Mouse (Mus musculus): ENCODE results near the gene Olfr764-ps1. TPM values are rescaled to one million over a fixed set of nuclear protein-coding genes. Genes with fewer than 3 reads are reported as not detected.
"Not testable (repeated sequence)": the region's sequence is repeated elsewhere in the genome, so short reads cannot be mapped to it uniquely, and the experiment has no call there.

Gene Olfr764-ps1
- polyA plus RNA-seq, 1 experiment from 2014 or later: not detected

- not testable (repeated sequence) for H3K27ac ChIP-seq (replicated peaks; ENCODE audit: low read depth, low read length); H3K4me1 ChIP-seq (ENCODE audit: control insufficient read depth, insufficient read depth, low read length); H3K4me2 ChIP-seq (ENCODE audit: low read depth, severe bottlenecking); DNase-seq (ENCODE audit: low spot score); H3K9me3 ChIP-seq (ENCODE audit: control insufficient read depth, low read length); H3K36me3 ChIP-seq (ENCODE audit: control insufficient read depth, insufficient read depth, low read length); H3K9ac ChIP-seq (ENCODE audit: low read length); H3K27me3 ChIP-seq (ENCODE audit: control insufficient read depth, insufficient read depth, low read length); H3K4me3 ChIP-seq (ENCODE audit: low read depth, low read length)
- WGBS: 67% methylated on average over 1 of the region's 5 CpGs
- 0 out of 2 replicates have a peak, but pooled peaks have one; percentile 40 for ATAC-seq (ENCODE audit: insufficient number of reproducible peaks, low FRiP score, low TSS enrichment, low read depth)
Measured at GRCm38 (mm10) chr10:129011511-129011910, 28.2 kb downstream of the Olfr764-ps1 start.

- H3K4me1 ChIP-seq (ENCODE audit: control insufficient read depth, insufficient read depth, low read length): no peaks in the 10 kb centered on the region
- 64% methylated on average over 2 of the region's 2 CpGs for WGBS
- DNase-seq (ENCODE audit: low spot score): no peak
- H3K36me3 ChIP-seq (ENCODE audit: control insufficient read depth, insufficient read depth, low read length): no peaks in the 10 kb centered on the region
- no peak for ATAC-seq (ENCODE audit: insufficient number of reproducible peaks, low FRiP score, low TSS enrichment, low read depth)
- H3K9ac ChIP-seq (ENCODE audit: low read length): no peak within 1 kb of the TSS
- no peak within 1 kb of the TSS for H3K4me2 ChIP-seq (ENCODE audit: low read depth, severe bottlenecking)
- H3K4me3 ChIP-seq (ENCODE audit: low read depth, low read length): no peak within 1 kb of the TSS
- H3K9me3 ChIP-seq (ENCODE audit: control insufficient read depth, low read length): no peaks in the 10 kb centered on the region
- no peak within 1 kb of the TSS for H3K27ac ChIP-seq (replicated peaks; ENCODE audit: low read depth, low read length)
- H3K27me3 ChIP-seq (ENCODE audit: control insufficient read depth, insufficient read depth, low read length): no peaks in the 10 kb centered on the region
Measured at GRCm38 (mm10) chr10:129010288-129010841, 29.3 kb downstream of the Olfr764-ps1 start, which contains the start of gene Olfr763. Gene Olfr763 (plus strand): TSS chr10:129010791.

- Histone ChIP-seq H3K9me3 (ENCODE audit: control insufficient read depth, low read length) (no peaks in the 10 kb centered on the region), H3K27ac (replicated peaks; ENCODE audit: low read depth, low read length) (no peak overlapping the region), H3K4me2 (ENCODE audit: low read depth, severe bottlenecking) (no peak overlapping the region), H3K4me3 (ENCODE audit: low read depth, low read length) (no peak overlapping the region), H3K36me3 (ENCODE audit: control insufficient read depth, insufficient read depth, low read length) (no peaks in the 10 kb centered on the region), H3K27me3 (ENCODE audit: control insufficient read depth, insufficient read depth, low read length) (no peaks in the 10 kb centered on the region), H3K9ac (ENCODE audit: low read length) (no peak overlapping the region), H3K4me1 (ENCODE audit: control insufficient read depth, insufficient read depth, low read length) (no peaks in the 10 kb centered on the region)
- ATAC-seq (ENCODE audit: insufficient number of reproducible peaks, low FRiP score, low TSS enrichment, low read depth) (no peak), DNase-seq (ENCODE audit: low spot score) (no peak)
- WGBS: 82% methylated on average over 14 of the region's 14 CpGs
Measured at GRCm38 (mm10) chr10:129004032-129004920, 35.4 kb downstream of the Olfr764-ps1 start.

GRCm38 (mm10) chr10:128996523-128997040 is 43.1 kb downstream of the Olfr764-ps1 start:
- 0 out of 2 replicates have a peak, but pooled peaks have one; percentile 39 for ATAC-seq (ENCODE audit: insufficient number of reproducible peaks, low FRiP score, low TSS enrichment, low read depth)
- H3K27ac ChIP-seq (replicated peaks; ENCODE audit: low read depth, low read length): no peak overlapping the region
- no peaks in the 10 kb centered on the region for H3K27me3 ChIP-seq (ENCODE audit: control insufficient read depth, insufficient read depth, low read length)
- H3K9me3 ChIP-seq (ENCODE audit: control insufficient read depth, low read length): no peaks in the 10 kb centered on the region
- DNase-seq (ENCODE audit: low spot score): no peak
- H3K36me3 ChIP-seq (ENCODE audit: control insufficient read depth, insufficient read depth, low read length): no peaks in the 10 kb centered on the region
- H3K4me1 ChIP-seq (ENCODE audit: control insufficient read depth, insufficient read depth, low read length): no peaks in the 10 kb centered on the region
- H3K4me3 ChIP-seq (ENCODE audit: low read depth, low read length): no peak overlapping the region
- 80% methylated on average over 4 of the region's 4 CpGs for WGBS
- no peak overlapping the region for H3K4me2 ChIP-seq (ENCODE audit: low read depth, severe bottlenecking)
- H3K9ac ChIP-seq (ENCODE audit: low read length): no peak overlapping the region

DNA sequence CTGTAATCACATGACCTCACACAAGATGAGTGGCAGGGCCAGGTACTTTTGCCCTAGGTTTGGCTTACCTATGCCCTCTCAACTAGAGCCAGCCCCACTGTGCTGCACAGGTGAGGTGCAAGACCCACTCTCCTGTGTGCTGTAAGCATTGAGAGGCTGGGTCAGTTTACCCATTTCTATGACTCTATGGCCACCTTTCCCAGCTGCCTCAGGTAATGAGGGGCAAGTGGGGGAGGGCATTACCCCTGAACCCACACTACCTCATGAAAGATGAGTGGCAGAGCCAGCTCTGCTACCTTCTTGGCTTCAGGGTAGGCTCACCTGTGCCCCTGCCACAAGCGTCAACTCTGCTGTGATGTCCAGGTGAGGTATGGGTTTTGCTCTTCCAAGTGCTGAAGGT is 43.9 kb downstream of the Olfr764-ps1 start:
- ATAC-seq (ENCODE audit: insufficient number of reproducible peaks, low FRiP score, low TSS enrichment, low read depth) (peak; percentile 26; the same call in 1 of the 2 replicates), DNase-seq (ENCODE audit: low spot score) (no peak)
- Histone ChIP-seq H3K4me2 (ENCODE audit: low read depth, severe bottlenecking) (no peak overlapping the region), H3K27me3 (ENCODE audit: control insufficient read depth, insufficient read depth, low read length) (no peaks in the 10 kb centered on the region), H3K4me3 (ENCODE audit: low read depth, low read length) (no peak overlapping the region), H3K9me3 (ENCODE audit: control insufficient read depth, low read length) (no peaks in the 10 kb centered on the region), H3K27ac (replicated peaks; ENCODE audit: low read depth, low read length) (no peak overlapping the region), H3K4me1 (ENCODE audit: control insufficient read depth, insufficient read depth, low read length) (no peaks in the 10 kb centered on the region), H3K9ac (ENCODE audit: low read length) (no peak overlapping the region), H3K36me3 (ENCODE audit: control insufficient read depth, insufficient read depth, low read length) (no peaks in the 10 kb centered on the region)
- WGBS: 100% methylated on average over 1 of the region's 1 CpGs

DNA sequence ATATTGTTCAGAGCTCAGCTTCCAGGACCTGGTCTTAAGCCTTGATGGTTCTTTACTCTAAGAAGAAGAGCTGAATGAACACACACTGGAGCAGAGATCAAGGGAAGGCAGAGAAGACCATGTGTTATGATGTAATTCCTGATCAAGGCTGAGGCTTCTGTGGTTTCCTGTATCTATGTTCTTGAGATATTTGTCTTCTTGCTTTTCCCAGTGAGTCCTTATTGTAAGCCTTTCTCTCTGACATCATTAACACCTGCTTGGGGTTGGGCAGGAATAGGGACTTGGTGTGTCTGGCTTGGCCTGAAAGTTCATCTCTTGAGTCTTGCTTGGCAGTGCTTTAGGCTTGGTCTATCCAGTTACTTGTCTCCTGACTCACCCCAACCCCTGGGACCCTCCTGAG is 48.7 kb downstream of the Olfr764-ps1 start:
- no peaks in the 10 kb centered on the region for H3K27me3 ChIP-seq (ENCODE audit: control insufficient read depth, insufficient read depth, low read length)
- H3K36me3 ChIP-seq (ENCODE audit: control insufficient read depth, insufficient read depth, low read length): no peaks in the 10 kb centered on the region
- no peak for DNase-seq (ENCODE audit: low spot score)
- H3K4me3 ChIP-seq (ENCODE audit: low read depth, low read length): no peak overlapping the region
- no peak overlapping the region for H3K4me2 ChIP-seq (ENCODE audit: low read depth, severe bottlenecking)
- H3K4me1 ChIP-seq (ENCODE audit: control insufficient read depth, insufficient read depth, low read length): no peaks in the 10 kb centered on the region
- H3K9me3 ChIP-seq (ENCODE audit: control insufficient read depth, low read length): no peaks in the 10 kb centered on the region
- ATAC-seq (ENCODE audit: insufficient number of reproducible peaks, low FRiP score, low TSS enrichment, low read depth): no peak
- no peak overlapping the region for H3K27ac ChIP-seq (replicated peaks; ENCODE audit: low read depth, low read length)
- H3K9ac ChIP-seq (ENCODE audit: low read length): no peak overlapping the region

DNA sequence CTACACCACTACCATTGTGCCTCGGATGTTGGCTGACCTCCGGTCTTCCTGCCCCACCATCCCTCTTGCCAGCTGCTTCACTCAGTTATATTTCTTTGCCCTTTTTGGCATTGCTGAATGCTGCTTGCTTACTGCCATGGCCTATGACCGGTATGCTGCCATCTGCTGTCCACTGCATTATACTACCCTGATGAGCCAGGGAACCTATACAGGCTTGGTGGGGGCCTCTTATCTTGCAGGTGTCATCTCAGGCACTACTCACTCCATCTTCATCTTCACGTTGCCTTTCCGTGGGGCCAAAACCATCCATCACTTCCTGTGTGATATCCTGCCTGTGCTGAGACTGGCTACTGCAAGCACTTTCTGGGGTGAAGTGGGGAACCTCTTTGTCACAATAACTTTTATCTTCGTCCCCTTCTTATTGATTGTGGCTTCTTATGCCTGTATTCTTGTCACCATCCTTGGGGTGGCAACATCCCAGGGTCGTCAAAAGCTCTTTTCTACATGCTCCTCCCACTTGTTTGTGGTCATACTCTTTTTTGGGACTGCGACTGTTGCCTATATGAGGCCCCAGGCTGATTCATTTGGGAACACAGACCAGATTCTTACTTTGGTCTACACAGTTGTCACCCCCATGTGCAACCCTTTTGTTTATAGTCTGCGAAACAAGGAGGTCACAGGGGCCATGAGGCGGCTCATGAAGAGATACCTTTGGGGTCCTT is 49.4 kb downstream of the Olfr764-ps1 start:
- 72% methylated on average over 7 of the region's 10 CpGs for WGBS
- not testable (repeated sequence) for H3K9me3 ChIP-seq (ENCODE audit: control insufficient read depth, low read length); H3K4me1 ChIP-seq (ENCODE audit: control insufficient read depth, insufficient read depth, low read length); H3K4me3 ChIP-seq (ENCODE audit: low read depth, low read length); H3K27ac ChIP-seq (replicated peaks; ENCODE audit: low read depth, low read length); DNase-seq (ENCODE audit: low spot score); ATAC-seq (ENCODE audit: insufficient number of reproducible peaks, low FRiP score, low TSS enrichment, low read depth); H3K36me3 ChIP-seq (ENCODE audit: control insufficient read depth, insufficient read depth, low read length); H3K27me3 ChIP-seq (ENCODE audit: control insufficient read depth, insufficient read depth, low read length); H3K4me2 ChIP-seq (ENCODE audit: low read depth, severe bottlenecking); H3K9ac ChIP-seq (ENCODE audit: low read length)

DNA sequence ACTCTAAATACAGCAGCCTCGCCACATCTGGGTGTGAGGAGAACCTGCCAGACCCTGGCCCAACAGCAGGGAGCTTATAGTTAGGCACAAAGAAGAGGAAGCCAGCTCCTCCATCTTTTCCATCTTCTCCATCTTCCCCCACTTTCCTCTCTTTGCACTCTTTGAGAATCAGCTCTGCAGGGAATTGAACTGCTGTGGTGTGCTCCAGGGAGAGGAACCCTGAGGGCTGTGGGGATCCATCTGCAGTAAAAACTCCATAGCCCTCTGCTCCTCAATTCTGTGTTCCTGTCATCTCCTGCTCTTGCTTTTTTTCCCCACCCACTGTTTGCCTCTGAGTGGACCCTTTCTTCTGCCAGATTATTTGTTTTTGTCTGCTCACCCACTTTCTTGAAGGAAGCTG is 50.6 kb downstream of the Olfr764-ps1 start, which contains the start of gene Olfr9:
Gene Olfr9 (plus strand): TSS at position 301 of the 400 bp plus-strand sequence.
- WGBS: 58% methylated on average over 1 of the region's 1 CpGs
- not testable (repeated sequence) for H3K27me3 ChIP-seq (ENCODE audit: control insufficient read depth, insufficient read depth, low read length); H3K9me3 ChIP-seq (ENCODE audit: control insufficient read depth, low read length); H3K4me2 ChIP-seq (ENCODE audit: low read depth, severe bottlenecking); H3K9ac ChIP-seq (ENCODE audit: low read length); H3K4me1 ChIP-seq (ENCODE audit: control insufficient read depth, insufficient read depth, low read length); H3K4me3 ChIP-seq (ENCODE audit: low read depth, low read length); ATAC-seq (ENCODE audit: insufficient number of reproducible peaks, low FRiP score, low TSS enrichment, low read depth); H3K36me3 ChIP-seq (ENCODE audit: control insufficient read depth, insufficient read depth, low read length); DNase-seq (ENCODE audit: low spot score); H3K27ac ChIP-seq (replicated peaks; ENCODE audit: low read depth, low read length)

All from limb, embryonic 11.5 days (tissue).